Mouse (Mus musculus) urinary bladder, adult 18-20 months (tissue): ENCODE data around the gene Des.

Experiments used
- DNase-seq, 2 experiments: peaks; one replicate each; pipeline ENCODE4 v3.0.0; 2022; ENCODE audit warnings: low spot score in 2 of 2, mixed read lengths in 2 of 2

Gene Des

DNA sequence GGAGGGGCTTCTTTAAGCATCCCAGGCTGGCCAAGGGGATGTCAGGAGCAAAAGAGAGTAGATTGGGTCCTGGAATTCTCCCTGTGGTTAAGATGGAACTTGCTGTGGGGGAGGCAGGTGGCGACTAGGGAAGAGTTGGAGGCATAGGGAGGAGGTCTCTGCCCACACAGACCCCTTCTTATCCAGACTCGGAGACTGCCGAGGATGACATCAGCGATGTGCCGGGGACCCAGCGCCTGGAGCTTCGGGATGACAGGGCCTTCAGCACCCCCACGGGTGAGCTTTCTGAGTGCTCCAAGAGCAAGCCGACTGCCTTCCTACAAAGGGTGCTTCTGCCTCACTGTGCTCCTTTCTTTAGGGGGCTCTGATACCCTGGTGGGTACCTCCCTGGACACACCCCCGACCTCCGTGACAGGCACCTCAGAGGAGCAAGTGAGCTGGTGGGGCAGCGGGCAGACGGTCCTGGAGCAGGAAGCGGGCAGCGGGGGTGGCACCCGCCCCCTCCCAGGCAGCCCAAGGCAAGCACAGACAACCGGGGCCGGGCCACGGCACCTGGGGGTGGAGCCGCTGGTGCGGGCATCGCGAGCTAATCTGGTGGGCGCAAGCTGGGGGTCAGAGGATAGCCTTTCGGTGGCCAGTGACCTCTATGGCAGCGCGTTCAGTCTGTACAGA, 24.5 kb downstream of the Des start:
- no peak for DNase-seq

DNA sequence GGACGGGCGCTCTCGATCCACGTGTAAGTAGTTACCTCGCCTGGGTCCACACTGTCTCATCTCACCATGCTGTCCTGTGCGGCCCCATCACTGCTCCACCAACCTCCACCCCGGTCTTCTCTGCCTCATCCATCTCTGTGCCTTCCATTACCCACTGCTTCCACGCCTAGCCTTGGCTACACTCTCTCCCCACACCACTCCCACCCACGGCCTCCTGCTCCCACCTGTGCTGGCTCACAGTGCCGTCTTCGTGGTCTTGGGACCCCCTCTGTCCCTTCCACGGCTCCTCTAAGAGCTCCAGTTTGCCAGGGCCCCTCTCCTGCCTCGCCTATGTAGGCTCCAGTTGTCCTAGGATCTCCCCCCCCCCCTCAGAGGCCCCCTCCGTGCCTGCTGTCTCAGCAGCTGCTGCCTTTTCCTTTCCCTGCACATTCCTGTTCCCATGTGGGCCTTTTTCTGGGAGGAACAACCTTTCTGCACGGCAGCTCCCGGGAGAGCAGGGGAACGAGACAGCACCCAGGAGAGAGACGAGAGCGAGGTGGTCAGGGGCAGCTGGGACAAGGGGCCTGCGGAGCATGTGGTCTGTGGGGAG, 25.1 kb downstream of the Des start:
- DNase-seq = no peak

DNA sequence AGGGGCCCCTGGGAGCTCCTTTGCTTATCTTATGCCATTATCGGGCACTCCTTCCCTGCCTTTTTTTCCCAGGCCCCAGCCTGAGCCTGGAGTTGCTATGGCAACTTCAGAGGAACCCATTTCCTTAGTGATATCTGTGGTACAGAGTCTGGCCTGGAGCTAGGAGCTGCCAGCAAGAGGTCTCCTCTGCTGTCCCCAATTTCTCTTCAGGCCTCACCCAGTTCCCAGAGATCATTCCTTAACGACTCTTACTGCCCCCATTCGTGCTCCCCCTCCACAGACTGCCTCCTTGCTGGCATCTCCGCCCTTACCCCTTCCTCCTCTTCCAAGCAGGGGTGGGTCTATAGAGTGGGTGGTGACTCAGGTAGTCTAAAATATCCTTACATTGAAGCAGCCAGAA, 26.0 kb downstream of the Des start:
- DNase-seq = no peak

DNA sequence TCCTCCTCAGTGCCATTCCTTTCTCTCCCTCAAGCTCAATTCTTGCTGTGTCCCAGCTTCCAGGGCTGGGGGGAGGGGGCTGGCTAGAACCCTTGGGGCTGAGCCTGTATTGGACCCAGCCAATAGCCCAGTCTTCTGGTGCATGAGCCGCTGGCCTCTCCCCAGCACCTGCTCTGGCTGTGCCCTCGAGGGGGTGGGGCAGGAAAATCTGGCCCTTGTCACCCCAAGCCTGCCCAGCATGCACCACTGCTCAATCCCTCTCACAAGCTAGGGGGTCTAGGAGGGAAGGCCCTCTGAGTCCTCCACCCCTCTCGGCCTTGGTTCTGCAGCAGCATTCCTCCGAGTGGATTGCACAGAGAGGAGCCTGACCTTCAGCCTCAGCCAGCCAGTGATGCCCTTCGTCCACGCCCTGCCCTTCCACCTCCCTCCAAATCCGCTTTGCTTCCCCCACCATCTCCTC, 27.4 kb downstream of the Des start:
- DNase-seq = no peak

DNA sequence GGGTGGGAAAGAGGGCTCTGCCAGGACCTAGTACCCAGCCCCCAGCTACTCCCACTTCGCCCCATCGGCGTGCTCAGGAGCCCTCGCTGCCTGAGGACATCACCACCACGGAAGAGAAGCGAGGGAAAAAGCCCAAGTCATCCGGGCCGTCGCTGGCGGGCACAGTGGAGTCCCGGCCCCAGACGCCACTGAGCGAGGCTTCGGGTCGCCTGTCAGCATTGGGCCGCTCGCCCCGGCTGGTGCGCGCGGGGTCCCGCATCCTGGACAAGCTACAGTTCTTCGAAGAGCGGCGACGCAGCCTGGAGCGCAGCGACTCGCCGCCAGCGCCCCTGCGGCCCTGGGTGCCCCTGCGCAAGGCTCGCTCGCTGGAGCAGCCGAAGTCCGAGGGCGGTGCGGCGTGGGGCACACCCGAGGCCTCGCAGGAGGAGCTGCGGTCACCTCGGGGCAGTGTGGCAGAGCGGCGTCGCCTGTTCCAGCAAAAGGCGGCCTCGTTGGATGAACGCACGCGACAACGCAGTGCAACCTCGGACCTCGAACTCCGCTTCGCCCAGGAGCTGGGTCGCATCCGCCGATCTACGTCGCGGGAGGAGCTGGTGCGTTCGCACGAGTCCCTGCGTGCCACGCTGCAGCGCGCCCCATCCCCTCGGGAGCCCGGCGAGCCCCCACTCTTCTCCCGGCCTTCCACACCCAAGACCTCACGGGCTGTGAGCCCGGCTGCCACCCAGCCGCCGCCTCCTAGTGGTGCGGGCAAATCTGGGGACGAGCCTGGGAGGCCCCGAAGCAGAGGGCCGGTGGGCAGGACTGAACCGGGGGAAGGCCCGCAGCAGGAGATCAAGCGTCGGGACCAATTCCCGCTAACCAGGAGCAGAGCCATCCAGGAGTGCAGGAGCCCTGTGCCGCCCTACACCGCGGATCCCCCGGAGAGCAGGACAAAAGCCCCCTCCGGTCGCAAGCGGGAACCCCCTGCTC, 28.1 kb downstream of the Des start:
- DNase-seq = no peak

DNA sequence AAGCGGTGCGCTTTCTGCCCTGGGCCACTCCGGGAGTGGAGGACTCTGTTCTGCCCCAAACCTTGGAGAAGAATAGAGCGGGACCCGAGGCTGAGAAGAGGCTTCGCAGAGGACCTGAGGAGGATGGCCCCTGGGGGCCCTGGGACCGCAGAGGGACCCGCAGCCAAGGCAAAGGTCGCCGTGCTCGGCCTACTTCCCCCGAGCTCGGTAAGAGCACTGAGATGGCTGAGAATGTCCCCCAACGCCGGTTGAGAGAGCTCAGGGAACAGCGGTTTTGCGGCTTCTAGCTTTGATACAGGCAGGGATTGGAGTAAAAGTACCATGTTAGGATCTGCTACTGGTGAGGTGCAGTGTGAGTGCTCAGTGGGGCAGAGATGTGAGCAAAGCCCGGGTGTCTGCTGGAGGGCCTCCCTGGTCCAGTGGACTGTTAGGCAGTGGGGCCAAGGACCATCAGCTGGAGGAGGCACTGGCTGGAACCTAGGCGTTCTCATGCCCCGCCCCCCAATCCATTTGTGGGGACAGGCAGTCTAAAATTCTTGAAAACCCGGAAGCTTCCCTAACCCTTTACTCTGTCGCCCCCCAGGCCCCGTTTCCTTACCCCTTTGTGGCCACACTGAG, 28.9 kb downstream of the Des start:
- DNase-seq = no peak

DNA sequence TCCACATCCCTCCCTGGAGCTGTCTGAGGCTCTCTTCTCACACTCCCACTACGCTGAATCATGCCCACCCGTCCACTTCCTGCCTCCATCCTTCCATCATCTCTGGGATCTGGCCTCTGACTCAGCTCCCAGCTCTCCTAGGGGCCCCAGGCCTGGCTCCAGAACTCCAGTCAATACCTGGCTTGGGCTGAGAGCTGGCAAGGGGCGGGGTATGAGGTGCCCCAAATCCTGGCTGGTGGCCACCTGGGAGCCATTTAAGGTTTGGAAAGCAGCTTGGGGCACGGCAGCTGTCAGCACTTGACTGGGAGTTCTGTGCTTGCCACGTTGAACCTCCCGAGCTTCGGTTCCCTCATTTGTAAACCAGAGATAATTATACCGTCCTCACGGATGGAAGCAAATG, 33.0 kb downstream of the Des start:
- no peak for DNase-seq

DNA sequence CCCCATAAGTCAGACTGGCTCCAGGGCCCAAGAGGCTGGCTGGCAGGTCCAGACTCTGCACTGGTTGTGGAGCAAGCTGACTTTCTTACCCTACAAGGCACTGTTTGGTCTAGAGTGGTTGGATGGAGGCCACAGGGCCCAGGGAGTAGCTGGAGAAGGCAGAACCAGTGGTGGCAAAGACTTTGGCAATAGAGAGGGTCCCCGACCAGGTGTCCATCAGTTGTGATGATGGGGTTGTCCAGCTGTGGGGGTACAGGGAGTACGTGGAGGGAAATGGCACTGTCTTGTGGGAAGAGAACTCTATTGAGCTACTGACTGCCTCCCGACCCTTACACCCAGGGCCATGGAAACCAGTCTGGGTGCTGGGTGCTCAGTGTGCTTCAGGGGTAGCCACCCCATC, 33.7 kb downstream of the Des start:
- no peak for DNase-seq

DNA sequence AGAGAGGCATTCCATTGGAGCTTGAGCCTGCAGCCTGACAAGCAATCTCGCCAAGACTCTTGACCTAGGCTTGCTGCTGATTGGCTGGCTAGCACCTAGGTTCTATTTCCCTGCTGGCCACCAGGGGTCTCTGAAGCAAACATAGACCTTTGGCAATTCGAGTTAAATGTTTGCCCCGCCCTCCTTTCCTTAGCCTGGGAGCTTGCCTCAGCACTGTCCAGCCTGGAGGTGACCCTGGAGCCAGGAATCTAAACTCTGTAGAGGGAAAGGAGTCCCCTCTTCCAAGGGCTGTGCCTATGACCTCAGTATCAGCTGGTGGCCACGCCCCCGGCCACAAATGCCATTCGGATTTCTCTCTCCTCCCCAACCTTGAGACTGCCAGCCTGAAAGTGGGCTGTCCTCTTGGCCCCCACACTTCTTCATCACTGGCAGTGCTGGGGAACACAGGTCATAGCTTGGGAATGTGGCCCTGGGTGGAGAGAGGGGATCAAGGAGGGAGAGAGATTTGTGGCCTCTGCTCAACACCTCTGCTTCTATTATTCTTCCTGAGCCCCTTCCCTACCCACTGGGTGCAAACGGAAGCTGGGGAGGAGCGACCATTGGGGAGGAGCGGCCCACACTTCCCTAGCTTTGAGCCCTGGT, 38.8 kb downstream of the Des start:
- DNase-seq = peak in 1 of 2 experiments; percentile 41

DNA sequence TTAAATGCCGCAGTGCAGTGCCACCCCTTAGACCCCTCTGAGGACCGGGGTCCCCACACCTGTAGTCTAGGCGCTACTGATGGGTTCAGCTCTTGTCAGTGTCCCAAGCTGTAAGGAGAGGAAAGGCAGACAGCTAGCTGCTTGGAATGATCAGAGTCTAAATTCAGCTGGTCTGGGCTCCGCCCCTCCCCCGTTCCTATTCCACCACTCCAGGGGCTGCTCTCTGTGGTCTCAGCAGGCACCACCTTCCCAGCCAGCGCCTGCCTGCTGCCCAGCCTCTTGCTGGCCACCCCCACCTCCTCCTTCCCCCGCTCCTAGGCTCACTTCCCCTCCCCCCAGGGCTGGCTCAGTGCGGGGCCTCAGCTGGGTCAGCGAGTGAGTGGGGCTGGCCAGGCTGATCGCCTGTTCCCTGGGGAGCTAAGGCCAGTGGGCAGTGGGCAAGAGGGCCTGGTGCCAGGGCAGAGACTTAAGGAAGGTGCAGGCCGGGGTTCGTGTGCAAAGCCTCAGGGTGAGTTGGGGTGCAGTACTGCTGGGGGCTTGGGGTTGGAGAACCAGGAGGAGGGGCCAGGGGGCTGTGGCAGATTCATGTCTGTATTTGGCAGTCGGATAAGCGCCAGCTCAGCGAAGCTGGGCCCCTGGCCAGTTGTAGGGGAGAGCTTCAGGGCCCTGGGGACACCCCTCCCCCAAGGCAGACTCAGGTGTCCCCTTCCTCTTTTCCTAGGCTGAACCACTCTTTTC, 39.8 kb downstream of the Des start:
- no peak for DNase-seq

DNA sequence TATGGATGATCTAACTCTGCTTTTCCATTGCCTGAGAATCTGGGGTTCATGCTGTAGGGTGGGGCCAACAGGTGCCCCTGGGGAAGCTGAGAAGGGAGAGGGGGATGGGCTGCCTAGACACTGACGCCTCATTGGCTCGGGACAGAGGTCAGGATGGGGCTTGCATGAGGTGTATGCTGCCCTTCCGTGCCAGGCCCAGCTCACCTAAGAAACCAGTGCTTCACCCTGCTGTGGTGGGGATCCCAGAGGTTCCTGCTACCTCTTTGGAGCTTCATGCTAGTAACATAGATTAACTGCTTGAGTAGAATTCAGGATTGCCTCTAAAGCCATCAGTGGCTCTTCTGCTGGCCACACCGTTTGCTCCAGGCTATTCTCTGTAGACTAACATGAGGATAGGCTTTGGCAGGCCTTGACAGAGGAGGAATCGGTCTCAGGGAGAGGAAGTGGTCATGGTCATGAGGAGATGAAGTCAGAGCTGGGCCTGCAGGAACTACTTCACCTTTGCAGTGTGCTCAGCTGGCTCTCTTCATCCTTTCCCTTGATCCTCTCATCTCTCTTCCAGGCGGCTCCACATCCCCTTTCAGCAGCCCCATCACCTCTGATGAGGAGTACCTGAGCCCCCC, 40.5 kb downstream of the Des start:
- DNase-seq = no peak

DNA sequence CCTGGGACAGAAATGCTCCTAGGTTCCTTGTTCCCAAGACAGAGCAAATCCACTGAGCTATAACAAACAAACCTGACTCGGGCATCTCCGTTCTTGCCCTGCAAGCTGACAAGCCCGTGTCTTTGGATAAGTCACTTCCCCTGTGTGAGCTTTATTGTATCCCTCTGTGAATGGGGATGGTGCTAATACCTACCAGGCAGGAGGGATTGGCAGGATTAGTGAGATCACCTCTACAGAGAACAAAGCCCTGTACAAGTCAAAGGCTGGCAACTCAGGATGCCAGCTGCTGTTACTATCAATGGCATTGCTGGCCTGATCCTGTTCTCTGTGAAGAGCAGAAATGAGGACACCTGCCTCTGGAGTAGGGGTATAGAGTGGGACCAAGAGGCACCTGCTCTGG, 45.4 kb downstream of the Des start:
- DNase-seq = no peak

DNA sequence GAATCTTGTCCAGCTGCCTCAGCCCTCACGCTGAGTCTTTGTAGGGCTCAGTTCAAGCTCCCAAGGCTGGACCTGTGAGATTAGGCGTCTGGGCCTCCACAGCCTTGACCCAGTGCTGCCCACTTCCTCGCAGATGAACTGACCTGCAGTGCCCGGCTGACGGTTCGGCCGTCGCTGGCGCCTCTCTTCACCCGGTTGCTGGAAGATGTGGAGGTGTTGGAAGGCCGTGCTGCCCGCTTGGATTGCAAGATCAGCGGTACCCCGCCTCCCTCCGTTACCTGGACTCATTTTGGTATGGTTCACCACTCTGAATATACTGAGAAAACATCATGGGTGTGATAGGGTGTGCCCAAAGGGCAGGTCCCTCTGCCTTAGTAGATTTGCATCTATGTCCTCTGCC, 46.0 kb downstream of the Des start:
- no peak for DNase-seq

DNA sequence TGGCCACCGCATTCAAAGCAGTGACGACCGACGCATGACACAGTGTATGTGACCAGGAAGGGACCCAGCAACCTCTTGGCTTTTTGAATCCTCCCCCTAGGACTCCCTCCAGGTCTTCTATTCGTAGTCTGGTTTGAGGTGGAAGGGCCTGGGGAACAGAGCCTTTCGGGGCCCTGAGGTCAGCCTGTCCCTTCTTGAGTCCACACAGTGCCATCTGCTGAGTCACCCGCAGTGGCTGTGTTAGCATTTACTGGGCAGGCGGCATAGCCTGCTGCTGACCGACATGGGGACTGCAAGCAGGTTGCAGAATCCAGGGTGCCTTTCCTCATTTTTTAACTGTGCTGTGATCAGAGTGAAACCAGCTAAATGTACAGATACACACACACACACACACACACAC, 46.9 kb downstream of the Des start:
- DNase-seq = no peak

DNA sequence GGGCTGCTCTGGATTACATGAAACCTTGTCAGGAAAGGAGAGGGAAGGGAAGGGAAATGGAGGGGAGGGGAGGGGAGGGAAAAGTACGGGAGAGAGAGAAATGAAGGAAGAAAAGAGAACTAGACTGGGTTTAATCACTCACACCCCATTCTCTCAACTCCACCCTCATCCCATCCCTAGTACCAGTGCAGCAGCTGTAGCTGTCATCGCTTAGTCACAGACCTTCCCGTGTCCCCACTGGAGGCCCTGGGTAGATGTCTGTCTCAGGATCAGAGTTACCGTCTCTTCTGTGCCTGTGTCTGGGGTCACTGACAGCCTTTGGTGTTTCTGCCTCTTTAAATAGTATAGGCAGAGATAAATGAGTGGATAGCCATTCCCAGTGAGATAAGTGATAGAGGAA, 48.1 kb downstream of the Des start:
- no peak for DNase-seq

DNA sequence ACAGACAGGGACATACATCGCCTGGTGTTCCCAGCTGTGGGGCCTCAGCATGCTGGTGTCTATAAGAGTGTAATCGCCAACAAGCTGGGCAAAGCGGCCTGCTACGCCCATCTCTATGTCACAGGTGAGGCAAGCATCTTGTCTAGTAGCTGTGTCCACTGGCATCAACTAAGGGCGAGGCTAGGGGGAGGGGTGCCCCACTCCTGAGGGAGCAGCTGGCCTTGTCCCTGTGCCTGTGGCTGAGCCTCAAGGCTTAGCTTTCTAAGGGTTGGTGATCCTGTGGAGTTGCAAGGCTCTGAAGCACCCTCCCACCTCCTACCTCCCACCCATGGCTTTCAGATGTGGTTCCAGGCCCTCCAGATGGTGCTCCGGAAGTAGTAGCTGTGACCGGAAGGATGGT, 49.8 kb downstream of the Des start:
- no peak for DNase-seq

DNA sequence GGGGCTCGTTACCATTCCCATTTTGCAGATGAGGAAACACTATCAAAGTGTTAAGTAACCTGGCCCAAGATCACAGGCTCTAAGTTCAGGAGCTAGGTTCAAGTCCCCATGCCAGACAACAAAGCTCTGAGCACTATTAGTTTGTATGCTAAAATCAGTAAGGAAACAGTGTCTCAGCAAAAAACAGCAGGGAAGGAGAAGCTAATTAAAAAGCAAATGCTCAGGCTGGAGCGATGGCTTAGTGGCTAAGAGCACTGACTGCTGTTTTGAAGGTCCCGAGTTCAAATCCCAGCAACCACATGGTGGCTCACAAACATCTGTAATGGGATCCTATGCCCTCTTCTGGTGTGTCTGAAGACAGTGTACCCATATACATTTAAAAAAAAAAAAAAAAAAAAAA, 52.1 kb downstream of the Des start:
- DNase-seq = no peak

DNA sequence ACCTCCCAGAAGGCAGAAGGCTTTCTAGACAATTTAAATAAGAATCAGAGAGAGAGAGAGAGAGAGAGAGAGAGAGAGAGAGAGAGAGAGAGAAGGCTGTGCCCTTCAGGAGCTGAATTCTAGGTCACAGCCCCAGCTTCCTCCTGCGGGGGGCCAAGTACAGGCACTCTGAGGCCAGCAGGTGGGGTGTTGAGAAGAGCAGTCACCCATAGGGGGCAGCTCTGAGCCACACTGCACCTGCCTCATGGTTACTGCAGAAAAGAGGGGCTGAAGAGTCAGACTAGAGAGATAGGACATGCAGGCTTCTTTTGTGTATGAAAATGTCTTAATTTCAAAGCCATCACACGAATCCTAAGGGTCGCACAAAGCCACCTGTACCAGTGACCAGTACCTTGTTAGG, 53.6 kb downstream of the Des start:
- DNase-seq = no peak
